Mouse (Mus musculus) limb, embryonic 11.5 days (tissue): ENCODE data around the gene Usp18. TPM values are rescaled to one million over a fixed set of nuclear protein-coding genes. Genes with fewer than 3 reads are reported as not detected.

Source experiments
- ATAC-seq: fragments of 200-750 bp; cut with Nextera tagmentation; 2 replicates; pipeline ENCODE4 v1.8.0; 2017; ENCODE audit warnings: low read depth; ENCODE audit not compliant: insufficient number of reproducible peaks, low FRiP score, low TSS enrichment
- DNase-seq: peaks from one replicate; pipeline ENCODE4 v3.0.0-alpha.2; 2015; ENCODE audit warnings: low spot score
- H3K27ac ChIP-seq: fragments of 300-500 bp; sonication (generic); replicated peaks from 2 replicates; pipeline ENCODE4 v1.5.1; 2014; ENCODE audit warnings: low read depth, mild to moderate bottlenecking, low read length
- H3K27me3 ChIP-seq: fragments of 300-500 bp; sonication (generic); 2 replicates; pipeline ENCODE4 v1.6.1; 2014; ENCODE audit warnings: mild to moderate bottlenecking, low read length, mixed read lengths; ENCODE audit not compliant: control insufficient read depth, insufficient read depth
- H3K36me3 ChIP-seq: fragments of 300-500 bp; sonication (generic); 2 replicates; pipeline ENCODE4 v1.6.1; 2014; ENCODE audit warnings: mild to moderate bottlenecking, low read length, moderate library complexity, mixed read lengths; ENCODE audit not compliant: control insufficient read depth, insufficient read depth
- H3K4me1 ChIP-seq: fragments of 300-500 bp; sonication (generic); 2 replicates; pipeline ENCODE4 v1.6.1; 2014; ENCODE audit warnings: low read length, mixed read lengths; ENCODE audit not compliant: control insufficient read depth, insufficient read depth
- H3K4me2 ChIP-seq: fragments of 300-500 bp; sonication (generic); 2 replicates; pipeline ENCODE4 v1.6.1; 2014; ENCODE audit warnings: low read depth, mild to moderate bottlenecking, moderate library complexity; ENCODE audit not compliant: severe bottlenecking
- H3K4me3 ChIP-seq: fragments of 300-500 bp; sonication (generic); 2 replicates; pipeline ENCODE4 v1.5.1; 2014; ENCODE audit warnings: low read depth, low read length
- H3K9ac ChIP-seq: fragments of 300-500 bp; sonication (generic); 2 replicates; pipeline ENCODE4 v1.6.1; 2014; ENCODE audit warnings: mild to moderate bottlenecking, low read length
- H3K9me3 ChIP-seq: fragments of 300-500 bp; sonication (generic); 2 replicates; pipeline ENCODE4 v1.6.1; 2016; ENCODE audit warnings: low read length; ENCODE audit not compliant: control insufficient read depth
- WGBS: fragments of 180-500 bp; shearing (Covaris S2); extraction: QIAGEN DNeasy Blood & Tissue Kit; methylation state at CpG from one replicate; pipeline ENCODE4 v1.1.7; 2014; 5-methylcytosine and 5-hydroxymethylcytosine counted together
- polyA plus RNA-seq: library from polyadenylated mRNA; unstranded; fragments of >200 nt; fragmentation: Nextera tagmentation; extraction: Ambion mirVana; gene quantifications from 2 replicates; pipeline ENCODE4 v1.2.1, GENCODE M21; 2014

The Usp18 gene
- polyA plus RNA-seq, 1 experiment from 2014 or later = 0.89 TPM

DNA sequence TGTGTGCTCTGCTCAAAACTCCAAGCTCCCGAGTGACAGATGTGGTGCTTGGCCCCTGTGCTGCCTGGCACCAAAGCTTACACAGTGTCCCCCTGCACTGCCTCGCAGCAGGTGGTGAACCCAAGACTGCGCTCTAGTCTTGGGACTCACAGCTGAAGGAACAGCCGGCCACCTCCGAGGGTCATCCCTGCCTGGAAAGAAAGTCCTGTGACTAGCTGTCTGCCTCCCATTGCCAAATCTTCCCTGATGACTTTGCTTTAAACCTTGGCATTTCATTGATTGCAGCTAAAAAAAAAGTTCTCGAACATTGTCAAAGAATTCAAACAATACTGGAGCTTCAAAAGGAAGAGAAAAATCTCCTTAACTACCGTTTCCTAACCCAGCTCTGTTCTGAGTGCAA, 53.6 kb downstream of the Usp18 start:
- Histone ChIP-seq H3K4me3 (no peak overlapping the region), H3K9me3 (no peaks in the 10 kb centered on the region), H3K4me1 (peaks cover 2% of the 10 kb centered on the region; the same call in 1 of the 2 replicates), H3K9ac (no peak overlapping the region), H3K36me3 (no peaks in the 10 kb centered on the region), H3K27ac (no peak overlapping the region), H3K4me2 (no peak overlapping the region), H3K27me3 (no peaks in the 10 kb centered on the region)
- DNase-seq = no peak
- no peak for ATAC-seq
- WGBS = 63% methylated on average over 7 of the region's 7 CpGs

DNA sequence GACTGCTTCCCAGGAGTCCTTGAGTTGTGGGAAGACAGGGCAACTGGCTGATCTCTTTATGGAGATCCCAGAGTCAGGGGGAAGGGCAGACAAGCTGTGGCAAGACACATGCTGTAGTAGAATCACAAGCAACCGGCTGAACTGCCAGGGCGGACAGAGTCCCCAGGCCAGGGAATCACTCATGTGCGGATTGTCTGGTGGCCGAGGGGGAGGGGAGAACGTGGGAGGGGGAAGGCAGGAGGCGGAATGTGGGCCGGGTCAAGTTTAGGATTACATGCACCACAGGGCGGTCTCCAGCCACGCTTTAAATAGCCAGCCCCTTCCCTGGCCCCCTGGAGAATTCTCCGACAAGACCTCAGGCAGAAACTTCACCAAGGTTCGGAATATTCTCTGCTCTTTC, 54.2 kb downstream of the Usp18 start, which contains the start of gene Slc6a13:
Slc6a13 (plus strand) TSS at position 274 of the 400 bp plus-strand sequence.
- 3% methylated on average over 11 of the region's 11 CpGs for WGBS
- no peaks in the 10 kb centered on the region for H3K36me3 ChIP-seq
- H3K4me1 ChIP-seq = peaks cover 2% of the 10 kb centered on the region; the same call in 1 of the 2 replicates
- H3K9me3 ChIP-seq = no peaks in the 10 kb centered on the region
- H3K27ac ChIP-seq = no peak within 1 kb of the TSS
- H3K4me3 ChIP-seq = no peak within 1 kb of the TSS
- H3K27me3 ChIP-seq = no peaks in the 10 kb centered on the region
- ATAC-seq = peak; percentile 55; the same call in 1 of the 2 replicates
- no peak within 1 kb of the TSS for H3K9ac ChIP-seq
- DNase-seq = peak; percentile 64
- peak within 1 kb of the TSS; percentile 22 for H3K4me2 ChIP-seq

DNA sequence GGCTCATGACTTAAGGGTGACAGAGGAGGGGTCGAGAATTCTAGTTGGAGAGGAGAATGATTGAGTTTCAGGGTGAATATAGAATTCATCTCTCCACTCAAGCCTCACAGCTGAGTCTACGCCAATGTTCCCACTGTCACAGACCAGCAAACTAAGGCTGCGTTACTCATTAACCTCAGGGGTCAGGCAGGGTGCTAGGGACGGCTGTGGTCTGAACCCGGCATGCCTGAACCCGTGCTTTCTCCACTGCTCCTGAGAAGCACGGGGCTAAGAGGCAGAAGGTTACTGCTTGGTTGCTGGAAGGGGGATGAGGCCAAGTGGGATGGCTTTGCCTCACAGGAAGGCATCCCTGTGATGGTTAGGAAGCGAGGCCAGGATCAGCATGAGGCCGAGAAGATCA, 54.8 kb downstream of the Usp18 start:
- 53% methylated on average over 9 of the region's 9 CpGs for WGBS
- H3K4me2 ChIP-seq = peak overlapping the region; percentile 22
- ATAC-seq (no peak), DNase-seq (no peak)
- H3K9me3 ChIP-seq = no peaks in the 10 kb centered on the region
- H3K27me3 ChIP-seq = no peaks in the 10 kb centered on the region
- H3K36me3 ChIP-seq = no peaks in the 10 kb centered on the region
- peaks cover 2% of the 10 kb centered on the region; the same call in 1 of the 2 replicates for H3K4me1 ChIP-seq
- H3K9ac ChIP-seq = no peak overlapping the region
- H3K4me3 ChIP-seq = no peak overlapping the region
- no peak overlapping the region for H3K27ac ChIP-seq

GRCm38 (mm10) chr6:121303466-121304220, 57.9 kb downstream of the Usp18 start:
- no peak overlapping the region for H3K27ac ChIP-seq
- no peak overlapping the region for H3K4me3 ChIP-seq
- DNase-seq (no peak), ATAC-seq (no peak)
- no peaks in the 10 kb centered on the region for H3K9me3 ChIP-seq
- 73% methylated on average over 10 of the region's 10 CpGs for WGBS
- no peaks in the 10 kb centered on the region for H3K27me3 ChIP-seq
- no peak overlapping the region for H3K9ac ChIP-seq
- H3K4me1 ChIP-seq = peaks cover 2% of the 10 kb centered on the region; the same call in 1 of the 2 replicates
- H3K36me3 ChIP-seq = no peaks in the 10 kb centered on the region
- H3K4me2 ChIP-seq = no peak overlapping the region

GRCm38 (mm10) chr6:121304630-121305029, 58.9 kb downstream of the Usp18 start:
- 87% methylated on average over 9 of the region's 9 CpGs for WGBS
- peaks cover 2% of the 10 kb centered on the region; the same call in 1 of the 2 replicates for H3K4me1 ChIP-seq

DNA sequence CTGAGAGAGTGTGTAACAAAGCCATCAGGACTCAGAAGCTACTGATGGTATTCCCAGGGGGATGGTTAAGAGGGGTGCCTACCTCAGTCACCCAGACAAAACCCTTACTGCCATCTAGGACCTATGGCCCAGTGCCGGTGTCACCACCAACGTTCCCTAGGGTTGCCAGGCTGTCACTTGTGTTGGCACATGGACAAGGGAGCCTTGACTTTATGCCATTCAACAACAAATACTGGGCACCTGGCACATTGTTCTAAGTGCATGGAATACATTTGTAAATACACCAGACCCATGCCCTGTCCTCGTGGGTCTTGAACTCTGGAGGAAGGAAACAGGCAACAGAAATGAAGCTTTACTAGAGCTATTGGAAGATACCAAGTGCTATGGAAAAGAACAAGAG, 59.9 kb downstream of the Usp18 start:
- 91% methylated on average over 3 of the region's 3 CpGs for WGBS

More at GRCm38 (mm10) chr6:121304630-121305029, 58.9 kb downstream of the Usp18 start:
- DNase-seq (no peak), ATAC-seq (no peak)
- Histone ChIP-seq H3K4me2 (no peak overlapping the region), H3K9me3 (no peaks in the 10 kb centered on the region), H3K4me3 (no peak overlapping the region), H3K27me3 (no peaks in the 10 kb centered on the region), H3K27ac (no peak overlapping the region), H3K9ac (no peak overlapping the region), H3K36me3 (no peaks in the 10 kb centered on the region)

GRCm38 (mm10) chr6:121310984-121311383, 65.3 kb downstream of the Usp18 start:
- Histone ChIP-seq H3K9ac (no peak overlapping the region), H3K9me3 (no peaks in the 10 kb centered on the region), H3K27ac (no peak overlapping the region), H3K4me2 (no peak overlapping the region), H3K4me1 (no peaks in the 10 kb centered on the region), H3K27me3 (no peaks in the 10 kb centered on the region), H3K36me3 (no peaks in the 10 kb centered on the region), H3K4me3 (no peak overlapping the region)
- WGBS = 90% methylated on average over 6 of the region's 6 CpGs
- DNase-seq = no peak
- ATAC-seq = no peak

More for the DNA sequence above, 59.9 kb downstream of the Usp18 start:
- no peak overlapping the region for H3K4me3 ChIP-seq
- no peaks in the 10 kb centered on the region for H3K36me3 ChIP-seq
- H3K4me2 ChIP-seq = no peak overlapping the region
- H3K27ac ChIP-seq = no peak overlapping the region
- no peak overlapping the region for H3K9ac ChIP-seq
- H3K4me1 ChIP-seq = peaks cover under 1% of the 10 kb centered on the region; the same call in 1 of the 2 replicates
- no peak for ATAC-seq
- DNase-seq = no peak
- no peaks in the 10 kb centered on the region for H3K9me3 ChIP-seq
- H3K27me3 ChIP-seq = no peaks in the 10 kb centered on the region

DNA sequence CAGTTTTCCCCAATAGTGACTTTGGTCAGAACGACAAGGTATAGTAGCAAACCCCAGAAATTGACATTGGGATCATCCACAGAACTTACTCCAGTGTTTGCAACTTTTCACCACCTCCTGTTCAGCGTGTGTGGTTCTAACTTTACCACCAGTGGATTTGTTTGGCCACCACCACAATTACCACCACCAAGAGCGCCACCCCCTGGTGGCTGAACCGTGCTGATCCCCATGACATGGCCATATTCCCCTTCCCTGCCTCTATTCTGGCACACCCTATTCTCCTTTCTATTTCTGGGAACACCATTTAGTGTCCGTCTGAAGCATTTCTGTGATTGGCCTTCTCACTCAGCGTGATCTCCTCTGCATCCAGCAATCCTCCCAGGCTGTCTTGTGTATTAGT, 73.4 kb downstream of the Usp18 start:
- Histone ChIP-seq H3K9ac (no peak overlapping the region), H3K9me3 (no peaks in the 10 kb centered on the region), H3K27ac (no peak overlapping the region), H3K4me1 (no peaks in the 10 kb centered on the region), H3K4me3 (no peak overlapping the region), H3K4me2 (no peak overlapping the region), H3K36me3 (no peaks in the 10 kb centered on the region), H3K27me3 (no peaks in the 10 kb centered on the region)
- 68% methylated on average over 6 of the region's 6 CpGs for WGBS
- DNase-seq (no peak), ATAC-seq (no peak)
